8 mouse cellular contexts compared by ENCODE assay signal in the genomic region with DNA sequence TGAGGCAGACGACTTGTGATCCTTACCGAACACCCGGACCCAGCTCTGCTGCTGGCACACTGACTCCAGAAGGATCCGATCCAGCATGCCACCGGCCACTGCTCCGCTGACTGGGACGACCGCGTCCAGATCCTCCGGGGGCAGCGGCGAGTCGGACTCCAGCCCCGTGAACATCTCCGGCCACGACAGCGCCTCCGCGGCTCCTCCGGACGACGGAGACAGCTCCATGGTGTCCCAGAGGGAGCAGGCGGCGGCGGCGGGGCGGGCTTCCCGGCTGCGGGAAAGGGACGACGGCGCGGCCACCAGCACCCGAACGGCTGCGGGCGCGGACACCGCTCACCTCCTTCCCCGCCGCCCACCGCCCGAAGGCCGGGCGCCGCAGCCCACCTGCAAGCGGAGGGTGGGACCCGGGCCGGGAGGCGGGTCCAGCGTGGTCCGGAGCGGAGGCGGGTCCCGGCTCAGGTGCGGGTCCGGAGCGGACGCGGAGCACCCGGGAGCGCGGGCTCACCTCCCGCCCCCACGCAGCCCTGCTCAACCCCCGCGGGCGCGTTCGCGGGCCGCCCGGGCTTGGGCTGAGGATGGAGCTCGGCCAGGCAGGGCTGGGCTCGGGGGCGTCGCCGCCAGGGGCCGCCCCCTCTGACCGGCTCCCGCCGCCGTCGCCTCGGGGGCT. TPM values are rescaled to one million over a fixed set of nuclear protein-coding genes. Genes with fewer than 3 reads are reported as not detected.
DNase-seq lines count a peak whose midpoint lies in the region; ATAC-seq and TF ChIP-seq lines count a peak whose summit lies in the region.

No protein-coding gene starts in this region.

- peaks cover 5% of the 10 kb centered on the region; the same call in 1 of the 2 replicates for H3K4me1 ChIP-seq in kidney, adult 2 months (ENCODE audit: control insufficient read depth, insufficient read depth, low read length)
- H3K4me1 ChIP-seq in limb, embryonic 15.5 days: no peaks in the 10 kb centered on the region; the same call in 1 of the 2 replicates
- peaks cover 19% of the 10 kb centered on the region for H3K4me1 ChIP-seq in midbrain, embryonic 15.5 days

- no peaks in the 10 kb centered on the region for H3K27me3 ChIP-seq in kidney, adult 2 months (replicated peaks; ENCODE audit: control insufficient read depth, insufficient read depth, low read length)
- H3K27me3 ChIP-seq in limb, embryonic 15.5 days: no peaks in the 10 kb centered on the region
- no peaks in the 10 kb centered on the region for H3K27me3 ChIP-seq in midbrain, embryonic 15.5 days (replicated peaks)

- no peak; the same call in 1 of the 2 replicates for TF ChIP-seq CTCF in kidney, adult 2 months (conservative IDR thresholded peaks at IDR 0.05; ENCODE audit: insufficient read depth, insufficient read length, low read depth, low read length)

- peak overlapping the region; percentile 62 for H3K9ac ChIP-seq in limb, embryonic 15.5 days
- H3K9ac ChIP-seq in midbrain, embryonic 15.5 days: peak overlapping the region; percentile 87

- no peaks in the 10 kb centered on the region for H3K36me3 ChIP-seq in kidney, adult 2 months (ENCODE audit: control insufficient read depth, insufficient read depth, low read length)
- no peaks in the 10 kb centered on the region for H3K36me3 ChIP-seq in limb, embryonic 15.5 days
- H3K36me3 ChIP-seq in midbrain, embryonic 15.5 days (replicated peaks): no peaks in the 10 kb centered on the region

- peak overlapping the region; percentile 85 for H3K4me3 ChIP-seq in kidney, adult 2 months (ENCODE audit: insufficient read depth, low read depth, low read length)
- H3K4me3 ChIP-seq in limb, embryonic 15.5 days: peak overlapping the region; percentile 76
- H3K4me3 ChIP-seq in midbrain, embryonic 15.5 days: peak overlapping the region; percentile 91

- ATAC-seq in limb, embryonic 15.5 days (ENCODE audit: insufficient number of reproducible peaks, low FRiP score, low TSS enrichment, low read depth): peak; percentile 82
- ATAC-seq in midbrain, embryonic 15.5 days (replicated peaks): peak; percentile 90

- H3K27ac ChIP-seq in kidney, adult 2 months (ENCODE audit: insufficient read depth, low read depth, low read length): peak overlapping the region; percentile 40; the same call in 1 of the 2 replicates
- H3K27ac ChIP-seq in limb, embryonic 15.5 days: peak overlapping the region; percentile 91
- peak overlapping the region; percentile 98 for H3K27ac ChIP-seq in midbrain, embryonic 15.5 days

- WGBS in kidney, adult 2 months: under 1% methylated on average over 84 of the region's 85 CpGs
- under 1% methylated on average over 58 of the region's 85 CpGs for WGBS in limb, embryonic 15.5 days
- WGBS in midbrain, embryonic 15.5 days: under 1% methylated on average over 69 of the region's 85 CpGs

- TF ChIP-seq POLR2A in kidney, adult 2 months (IDR thresholded peaks at IDR 0.05; ENCODE audit: low read depth, low read length): no peak

- peak; percentile 76 for DNase-seq in 3134 (ENCODE audit: extremely low read depth, insufficient read length, low spot score)
- peak; percentile 73 to 74 for DNase-seq in adrenal gland, adult 18-20 months (ENCODE audit: low spot score in 2 of 2)
- peak; percentile 73 for DNase-seq in embryo, embryonic 9.5 days (ENCODE audit: extremely low spot score)
- DNase-seq in gastrocnemius, postnatal 4 days (ENCODE audit: low spot score in 2 of 2): peak; percentile 43 to 69
- peak; percentile 77 for DNase-seq in kidney, adult 2 months
- peak; percentile 9 to 29 for DNase-seq in spleen, postnatal 14 days (ENCODE audit: low spot score in 2 of 2)

- H3K4me2 ChIP-seq in limb, embryonic 15.5 days: peak overlapping the region; percentile 88
- peak overlapping the region; percentile 71 for H3K4me2 ChIP-seq in midbrain, embryonic 15.5 days

- no peaks in the 10 kb centered on the region for H3K9me3 ChIP-seq in limb, embryonic 15.5 days
- no peaks in the 10 kb centered on the region for H3K9me3 ChIP-seq in midbrain, embryonic 15.5 days

RNA-seq across cellular contexts. Expression of a gene that starts 0.5 kb away (rescaled TPM):
- total RNA-seq in adrenal gland, adult 18-20 months (2021): 10 to 100 TPM; 12.9 to 14.8 TPM
- 10 to 100 TPM; 15.7 to 20.9 TPM for total RNA-seq in gastrocnemius, postnatal 4 days (2021)
- polyA plus RNA-seq in kidney, adult 2 months (2012; rRNA removed): 3.4 and 4.0 TPM in 2 replicates
- polyA plus RNA-seq in limb, embryonic 15.5 days (2015; fragmentation: Nextera tagmentation; extraction: Ambion mirVana): 12.4 and 12.8 TPM in 2 replicates
- 50.4 and 58.7 TPM in 2 replicates for polyA plus RNA-seq in midbrain, embryonic 15.5 days (2015; fragmentation: Nextera tagmentation; extraction: Ambion mirVana)

RNA-seq across cellular contexts. Expression of a gene that starts 46.5 kb away (rescaled TPM):
- 10 to 100 TPM; 38.1 to 65.6 TPM for total RNA-seq in adrenal gland, adult 18-20 months (2021)
- total RNA-seq in gastrocnemius, postnatal 4 days (2021): 1 to 10 TPM; 4.3 to 5.6 TPM
- polyA plus RNA-seq in kidney, adult 2 months (2012; rRNA removed): 412 and 442 TPM in 2 replicates
- 10.9 and 12.2 TPM in 2 replicates for polyA plus RNA-seq in limb, embryonic 15.5 days (2015; fragmentation: Nextera tagmentation; extraction: Ambion mirVana)
- polyA plus RNA-seq in midbrain, embryonic 15.5 days (2015; fragmentation: Nextera tagmentation; extraction: Ambion mirVana): 5.3 and 7.9 TPM in 2 replicates

Comparison
In these comparisons a context has a peak if more than half of its experiments do, and no peak if none do; other contexts are left out.
1. Peak in every context shown above with its lines: DNase-seq, ATAC-seq, H3K4me3 ChIP-seq and H3K27ac ChIP-seq.
2. DNase-seq: peak in every context shown above with its lines; median percentile 77 in kidney, adult 2 months; 76 in 3134; 74 in adrenal gland, adult 18-20 months; 73 in embryo, embryonic 9.5 days; 56 in gastrocnemius, postnatal 4 days; 19 in spleen, postnatal 14 days.
3. H3K27ac ChIP-seq: peak in every context shown above with its lines; median percentile 98 in midbrain, embryonic 15.5 days; 91 in limb, embryonic 15.5 days; 40 in kidney, adult 2 months.
4. RNA of a gene that starts 46.5 kb away (polyA plus RNA-seq): 412 to 442 TPM in kidney, adult 2 months; 10.9 to 12.2 TPM in limb, embryonic 15.5 days and 5.3 to 7.9 TPM in midbrain, embryonic 15.5 days; every median in the first group is over 10 times any median in the second.